Mouse (Mus musculus): ENCODE data around the gene Cog1.

GRCm38 (mm10) chr11:113709731-113710256, 60.8 kb downstream of the Cog1 start, which contains the start of gene Cpsf4l:
- no peak for TF ChIP-seq CTCF (IDR thresholded peaks at IDR 0.05; ENCODE audit: insufficient read depth, low read length)
- no peak for TF ChIP-seq POLR2A (IDR thresholded peaks at IDR 0.05; ENCODE audit: borderline replicate concordance, extremely low read depth, low read depth, low read length)
